Mouse (Mus musculus) stomach, postnatal 0 days (tissue): ENCODE measurements at regions not wholly inside any gene's neighbourhood (a gene's known extent, or its start where the extent isn't known, plus 50 kb on each side); places are given as distances from the start of the nearest gene placed in this dataset.
"Not testable (repeated sequence)": the region's sequence is repeated elsewhere in the genome, so short reads cannot be mapped to it uniquely, and the experiment has no call there.

Experiments
- ATAC-seq: fragments of 200-750 bp; cut with Nextera tagmentation; 2 replicates; pipeline ENCODE4 v1.8.0; 2017; ENCODE audit not compliant: low FRiP score, low TSS enrichment
- DNase-seq: peaks from one replicate; pipeline ENCODE4 v3.0.0-alpha.2; 2016; ENCODE audit warnings: low spot score
- H3K27ac ChIP-seq: fragments of 300-500 bp; sonication (generic); replicated peaks from 2 replicates; pipeline ENCODE4 v1.5.1; 2014; ENCODE audit warnings: mild to moderate bottlenecking, control low read depth
- H3K27me3 ChIP-seq: fragments of 300-500 bp; sonication (generic); 2 replicates; pipeline ENCODE4 v1.6.1; 2014; ENCODE audit warnings: low read length; ENCODE audit not compliant: control insufficient read depth, insufficient read depth
- H3K36me3 ChIP-seq: fragments of 300-500 bp; sonication (generic); 2 replicates; pipeline ENCODE4 v1.6.1; 2014; ENCODE audit warnings: low read length, mixed read lengths; ENCODE audit not compliant: control insufficient read depth, insufficient read depth
- H3K4me1 ChIP-seq: fragments of 300-500 bp; sonication (generic); replicated peaks from 2 replicates; pipeline ENCODE4 v1.6.1; 2014; ENCODE audit warnings: antibody characterized with exemption; ENCODE audit not compliant: control insufficient read depth, insufficient read depth
- H3K4me2 ChIP-seq: fragments of 300-500 bp; sonication (generic); replicated peaks from 2 replicates; pipeline ENCODE4 v1.6.1; 2014; ENCODE audit warnings: low read depth, mild to moderate bottlenecking, control low read depth, moderate library complexity
- H3K4me3 ChIP-seq: fragments of 300-500 bp; sonication (generic); 2 replicates; pipeline ENCODE4 v1.5.1; 2014; ENCODE audit warnings: low read depth, low read length, control low read depth
- H3K9ac ChIP-seq: fragments of 300-500 bp; sonication (generic); 2 replicates; pipeline ENCODE4 v1.6.1; 2014; ENCODE audit warnings: mild to moderate bottlenecking, low read length, control low read depth, mixed read lengths
- H3K9me3 ChIP-seq: fragments of 300-500 bp; sonication (generic); 2 replicates; pipeline ENCODE4 v1.6.1; 2016; ENCODE audit warnings: low read length; ENCODE audit not compliant: control insufficient read depth
- CTCF ChIP-seq: IDR thresholded peaks from 2 replicates; pipeline ENCODE4 v1.5.1; 2016; ENCODE audit warnings: antibody characterized with exemption, low read depth, mild to moderate bottlenecking, moderate library complexity
- EP300 ChIP-seq: optimal IDR thresholded peaks from 2 replicates; pipeline ENCODE3; 2016; ENCODE audit warnings: antibody characterized with exemption
- WGBS: fragments of 180-500 bp; shearing (Covaris S2); extraction: QIAGEN DNeasy Blood & Tissue Kit; methylation state at CpG from one replicate; pipeline ENCODE4 v1.1.7; 2014; 5-methylcytosine and 5-hydroxymethylcytosine counted together

DNA sequence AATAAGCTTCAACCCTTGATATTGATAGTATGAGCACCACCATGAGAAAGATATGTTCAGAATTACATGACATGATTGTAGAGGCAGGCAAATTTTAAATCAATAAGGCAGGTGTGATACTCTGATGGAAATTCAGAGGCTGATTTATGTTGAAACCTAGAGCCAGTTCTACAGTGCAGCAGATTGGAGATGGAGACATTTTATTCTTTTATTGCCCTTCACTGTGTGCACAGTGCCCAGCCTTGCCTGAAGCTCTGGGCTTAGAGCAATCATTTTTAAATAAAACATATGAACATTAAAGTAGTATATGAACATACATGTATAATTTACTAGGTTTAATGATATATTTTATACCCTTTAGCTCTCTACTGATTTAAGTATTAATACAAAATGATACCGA, 352.5 kb upstream of the Slc10a2 start:
- no peaks in the 10 kb centered on the region for H3K4me1 ChIP-seq
- no peaks in the 10 kb centered on the region for H3K9me3 ChIP-seq
- H3K9ac ChIP-seq: no peak overlapping the region
- WGBS: 91% methylated on average over 1 of the region's 1 CpGs
- no peak overlapping the region for H3K27ac ChIP-seq
- no peaks in the 10 kb centered on the region for H3K36me3 ChIP-seq
- H3K27me3 ChIP-seq: no peaks in the 10 kb centered on the region
- TF ChIP-seq CTCF (no peak), EP300 (no peak)
- H3K4me2 ChIP-seq: no peak overlapping the region
- DNase-seq (no peak), ATAC-seq (no peak)
- no peak overlapping the region for H3K4me3 ChIP-seq

DNA sequence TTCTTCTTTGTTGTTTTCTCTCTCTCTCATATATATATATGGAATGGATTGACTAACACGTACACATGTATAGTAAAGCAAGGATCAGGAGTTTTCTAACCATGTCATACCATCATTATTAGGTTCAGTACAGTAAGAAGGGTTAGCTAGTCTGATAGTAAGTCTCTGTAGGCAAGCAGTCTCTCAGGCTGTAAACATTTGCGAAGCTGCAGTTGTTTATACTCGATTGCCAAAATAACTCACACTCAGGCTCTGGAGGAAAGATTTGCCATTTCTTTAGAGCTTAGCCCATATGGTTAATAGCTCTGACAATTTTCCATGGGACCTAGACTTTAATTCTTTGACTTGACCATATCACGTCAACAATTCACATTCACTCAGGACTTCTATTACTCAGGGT, 348.3 kb upstream of the Slc10a2 start:
- ATAC-seq (no peak), DNase-seq (no peak)
- H3K27me3 ChIP-seq: no peaks in the 10 kb centered on the region
- TF ChIP-seq EP300 (no peak), CTCF (no peak)
- H3K27ac ChIP-seq: no peak overlapping the region
- no peaks in the 10 kb centered on the region for H3K9me3 ChIP-seq
- H3K9ac ChIP-seq: no peak overlapping the region
- no peaks in the 10 kb centered on the region for H3K4me1 ChIP-seq
- H3K36me3 ChIP-seq: no peaks in the 10 kb centered on the region
- no peak overlapping the region for H3K4me3 ChIP-seq
- WGBS: 63% methylated on average over 4 of the region's 4 CpGs
- no peak overlapping the region for H3K4me2 ChIP-seq

DNA sequence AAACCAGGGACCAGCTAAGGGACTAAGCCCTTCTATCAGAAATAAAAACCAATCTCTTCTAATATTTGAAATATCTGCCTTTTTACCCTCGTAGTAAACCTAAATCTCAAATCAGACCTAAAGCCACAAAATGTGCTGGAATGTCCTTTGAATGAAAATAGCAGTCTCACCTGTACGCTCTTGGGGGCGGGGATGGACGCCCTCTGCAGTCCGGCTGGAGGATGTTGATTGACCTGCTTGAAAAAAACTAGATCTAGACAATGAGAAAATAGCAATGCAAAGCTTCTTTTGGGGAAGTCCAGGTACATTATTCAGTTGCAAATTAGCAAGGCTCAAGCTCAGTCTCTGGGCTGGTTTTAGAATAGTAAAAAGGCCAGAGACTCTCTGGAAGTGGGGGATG, 337.1 kb upstream of the Slc10a2 start:
- H3K9ac ChIP-seq, H3K9me3 ChIP-seq: not testable (repeated sequence)
- 89% methylated on average over 5 of the region's 5 CpGs for WGBS

DNA sequence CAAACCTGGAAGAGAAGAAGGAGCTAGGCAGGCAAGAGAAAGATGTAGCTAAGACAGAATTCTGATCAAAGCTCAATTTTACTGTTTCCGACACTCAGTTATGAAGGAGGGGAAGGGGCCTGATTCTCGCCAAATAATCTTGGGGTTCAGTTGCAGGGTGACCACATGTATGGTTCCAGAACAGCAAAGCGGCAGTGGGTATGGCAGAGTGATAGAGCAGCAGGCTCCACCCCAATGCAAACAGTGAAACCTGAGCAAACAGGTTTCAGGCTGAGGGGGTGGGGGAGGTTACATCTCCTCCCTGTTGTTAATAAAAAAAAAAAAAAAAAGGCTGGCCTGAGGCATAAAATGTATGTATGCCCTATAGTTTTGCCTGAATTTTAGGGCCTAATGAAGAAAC, 335.3 kb upstream of the Slc10a2 start:
- not testable (repeated sequence) for H3K36me3 ChIP-seq, H3K9ac ChIP-seq, H3K27me3 ChIP-seq, H3K4me1 ChIP-seq, H3K27ac ChIP-seq, H3K4me2 ChIP-seq, ATAC-seq, H3K4me3 ChIP-seq, H3K9me3 ChIP-seq
- WGBS: 62% methylated on average over 3 of the region's 3 CpGs
- DNase-seq: peak; percentile 16

More for the DNA sequence above, 337.1 kb upstream of the Slc10a2 start:
- DNase-seq, H3K4me1 ChIP-seq, H3K27ac ChIP-seq, H3K4me3 ChIP-seq, ATAC-seq, H3K27me3 ChIP-seq, H3K36me3 ChIP-seq, H3K4me2 ChIP-seq: not testable (repeated sequence)

DNA sequence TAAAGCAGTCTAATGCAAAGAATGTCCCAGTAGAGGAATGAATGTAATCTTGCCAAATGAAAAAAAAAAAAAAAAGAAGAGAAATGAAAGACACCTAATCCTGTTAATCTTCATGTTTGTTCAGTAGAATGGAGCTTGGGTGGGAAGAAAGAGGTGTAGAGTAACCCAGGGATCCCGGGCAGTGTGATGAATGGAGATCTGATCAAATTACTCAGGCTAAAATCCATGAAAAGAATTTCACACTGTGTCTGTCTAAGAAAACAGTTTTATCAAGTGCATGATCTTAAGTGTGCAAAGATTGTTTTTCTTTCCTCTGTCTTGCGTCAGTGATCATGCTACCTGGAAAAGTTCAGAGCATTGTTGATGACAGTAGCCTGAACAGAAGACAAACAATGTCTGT, 333.9 kb upstream of the Slc10a2 start:
- H3K36me3 ChIP-seq: no peaks in the 10 kb centered on the region
- H3K27me3 ChIP-seq: no peaks in the 10 kb centered on the region
- DNase-seq: no peak
- no peak for ATAC-seq
- no peak overlapping the region for H3K4me3 ChIP-seq
- WGBS: 10% methylated on average over 2 of the region's 2 CpGs
- no peak overlapping the region for H3K4me2 ChIP-seq
- no peak overlapping the region for H3K9ac ChIP-seq
- no peaks in the 10 kb centered on the region for H3K9me3 ChIP-seq
- H3K27ac ChIP-seq: no peak overlapping the region
- TF ChIP-seq EP300 (no peak), CTCF (no peak)
- H3K4me1 ChIP-seq: no peaks in the 10 kb centered on the region

DNA sequence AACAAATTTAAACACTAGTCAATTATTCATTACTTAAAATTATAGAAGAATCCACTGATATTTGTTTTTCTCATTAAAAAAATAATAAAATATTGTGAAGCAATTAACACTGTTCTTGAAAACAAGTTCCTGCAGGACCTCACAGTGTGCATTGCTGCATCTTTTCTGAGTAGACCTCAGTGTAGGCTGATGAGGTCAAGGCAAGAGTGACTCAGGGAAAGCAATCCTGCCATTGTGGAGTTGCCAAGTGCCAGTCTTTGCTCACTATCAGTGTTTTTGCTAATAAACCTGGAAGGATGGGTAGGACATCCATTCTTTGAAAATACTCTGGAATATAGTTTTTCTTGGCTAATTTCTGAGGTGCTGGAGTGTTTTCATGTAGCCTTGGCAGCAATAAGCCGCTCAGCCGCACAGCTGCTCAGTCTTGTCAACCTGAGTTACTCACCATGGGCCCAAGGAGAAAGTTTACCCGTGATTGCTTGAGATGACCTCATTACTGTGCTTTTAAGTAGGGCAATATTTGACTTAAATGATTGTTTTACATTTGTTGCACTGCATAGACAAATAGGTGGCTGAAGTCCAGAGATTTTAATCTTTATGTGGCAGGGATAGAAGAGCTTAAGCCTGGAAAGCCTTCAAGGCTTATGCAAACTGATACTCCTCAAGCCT, 323.3 kb upstream of the Slc10a2 start:
- 15% methylated on average over 3 of the region's 3 CpGs for WGBS
- ATAC-seq: peak; percentile 98
- peak; percentile 43 for DNase-seq
- Histone ChIP-seq H3K9ac (no peak overlapping the region), H3K4me3 (no peak overlapping the region), H3K27me3 (no peaks in the 10 kb centered on the region), H3K4me2 (no peak overlapping the region), H3K36me3 (no peaks in the 10 kb centered on the region), H3K9me3 (no peaks in the 10 kb centered on the region), H3K27ac (no peak overlapping the region), H3K4me1 (no peaks in the 10 kb centered on the region)
- TF ChIP-seq EP300 (no peak), CTCF (no peak)

DNA sequence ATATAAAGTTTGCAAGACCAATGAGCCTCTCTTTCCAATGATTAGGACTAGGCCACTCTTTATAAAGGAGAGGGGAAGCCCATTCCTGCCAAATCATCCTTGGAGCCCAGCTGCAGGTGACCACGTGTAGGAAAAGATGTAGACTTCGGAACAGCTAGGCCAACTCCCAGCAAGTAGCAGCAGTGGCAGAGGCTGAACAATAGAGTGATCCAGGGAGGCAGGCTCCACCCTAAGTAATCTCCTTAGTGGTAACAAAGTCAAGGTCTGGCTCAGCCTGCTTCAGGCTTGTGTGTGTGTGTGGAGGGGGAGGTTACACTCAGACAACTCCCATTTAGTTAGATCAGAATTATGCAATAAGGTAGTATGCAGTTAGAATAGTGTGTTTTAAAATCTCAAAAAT, 311.7 kb upstream of the Slc10a2 start:
- not testable (repeated sequence) for H3K9me3 ChIP-seq, H3K36me3 ChIP-seq, H3K4me2 ChIP-seq, H3K27me3 ChIP-seq, H3K27ac ChIP-seq, H3K4me3 ChIP-seq, H3K4me1 ChIP-seq, DNase-seq, ATAC-seq, H3K9ac ChIP-seq
- WGBS: 25% methylated on average over 2 of the region's 2 CpGs
